Mouse (Mus musculus) erythroblast, embryonic 14.5 days (primary cell): ENCODE data around the gene Ttc3.

ENCODE experiments used
- GATA1 ChIP-seq: IDR thresholded peaks from 2 replicates; pipeline ENCODE4 v1.6.1; 2012; ENCODE audit warnings: low read length, inconsistent platforms, mixed read lengths
- TAL1 ChIP-seq: IDR thresholded peaks from 3 replicates; pipeline ENCODE4 v1.6.1; 2012; ENCODE audit warnings: low read length, inconsistent platforms, mixed read lengths

DNA sequence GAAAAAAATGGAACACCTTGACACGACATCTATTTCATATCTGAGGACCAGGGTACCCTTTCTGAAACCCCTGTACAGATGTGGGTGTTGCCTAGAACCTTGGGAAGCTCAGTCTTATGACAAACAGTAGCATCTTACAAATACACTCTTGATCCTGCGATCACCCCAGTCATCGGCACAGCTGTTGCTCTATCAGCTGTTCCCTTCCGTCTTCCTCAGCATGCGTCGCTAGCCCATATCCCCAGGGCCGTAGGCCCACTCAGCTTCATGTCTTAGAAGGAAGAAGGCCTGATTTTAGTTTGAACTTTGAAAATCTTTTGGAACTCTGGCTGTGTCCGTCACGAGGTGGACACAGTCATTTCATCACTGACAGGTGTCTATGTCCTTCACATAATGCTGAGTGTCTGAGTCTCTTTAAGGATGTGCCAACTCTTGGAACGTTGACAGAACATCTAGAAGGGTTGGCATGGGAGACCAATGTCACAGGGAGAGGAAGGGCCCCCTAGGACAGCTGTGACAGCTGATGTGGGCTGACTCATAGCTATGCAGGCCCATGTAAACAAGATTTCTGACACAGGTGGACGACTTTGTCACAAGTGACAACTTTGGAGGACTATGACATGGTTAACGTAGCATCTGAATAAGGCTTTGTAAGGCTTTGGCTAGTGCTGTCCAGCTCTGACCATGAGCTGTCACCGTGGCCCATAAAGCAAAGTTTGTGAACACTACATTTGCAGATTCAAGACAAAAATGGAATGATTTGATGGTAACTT lies 9.7 kb upstream of the Ttc3 start:
- no peak for TF ChIP-seq GATA1
- TF ChIP-seq TAL1, result no peak
